Mouse (Mus musculus) liver, embryonic 14.5 days (tissue): ENCODE results near the gene Fign.

Source experiments
- CTCF ChIP-seq: IDR thresholded peaks from 2 replicates; pipeline ENCODE4 v1.5.1; 2016; ENCODE audit warnings: antibody characterized with exemption, low read depth, control low read depth
- EP300 ChIP-seq: IDR thresholded peaks from 2 replicates; pipeline ENCODE4 v1.6.1; 2016; ENCODE audit warnings: antibody characterized with exemption, low read depth

DNA sequence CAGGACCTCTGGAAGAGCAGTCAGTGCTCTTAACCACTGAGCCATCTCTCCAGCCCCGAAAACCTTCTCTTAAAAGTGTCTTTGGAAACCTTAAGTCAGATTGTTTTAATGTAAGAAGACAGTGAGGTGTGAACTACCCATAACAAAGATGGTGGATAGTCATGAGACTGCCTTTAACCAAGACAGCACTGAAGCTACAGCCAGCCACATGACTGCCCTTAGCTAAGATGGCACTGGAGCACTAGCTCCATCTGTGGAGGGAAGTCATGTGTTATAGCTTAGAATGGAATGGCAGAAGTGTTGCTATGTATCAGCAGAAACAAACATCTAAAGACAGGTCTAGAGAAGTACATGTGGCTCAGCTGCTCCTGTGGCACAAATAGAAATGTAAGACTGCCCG lies 166.8 kb downstream of the Fign start:
- TF ChIP-seq CTCF, result no peak
- no peak for TF ChIP-seq EP300
